Mouse (Mus musculus) forebrain, embryonic 13.5 days (tissue): Measurements from ENCODE around the gene Ttc30a2. TPM values are rescaled to one million over a fixed set of nuclear protein-coding genes. Genes with fewer than 3 reads are reported as not detected.
"Not testable (repeated sequence)": the region's sequence is repeated elsewhere in the genome, so short reads cannot be mapped to it uniquely, and the experiment has no call there.

Experiments
- ATAC-seq: fragments of 200-750 bp; cut with Nextera tagmentation; 2 replicates; pipeline ENCODE4 v1.8.0; 2017
- H3K27ac ChIP-seq: fragments of 300-500 bp; sonication (generic); 2 replicates; pipeline ENCODE4 v1.5.1; 2015; ENCODE audit warnings: inconsistent platforms, mild to moderate bottlenecking, moderate library complexity
- H3K27me3 ChIP-seq: fragments of 300-500 bp; sonication (generic); 2 replicates; pipeline ENCODE4 v1.6.1; 2015; ENCODE audit warnings: mild to moderate bottlenecking, inconsistent platforms
- H3K36me3 ChIP-seq: fragments of 300-500 bp; sonication (generic); 2 replicates; pipeline ENCODE4 v1.6.1; 2015; ENCODE audit warnings: mild to moderate bottlenecking, inconsistent platforms; ENCODE audit not compliant: poor library complexity, severe bottlenecking
- H3K4me1 ChIP-seq: fragments of 300-500 bp; sonication (generic); 2 replicates; pipeline ENCODE4 v1.6.1; 2015; ENCODE audit warnings: inconsistent platforms
- H3K4me2 ChIP-seq: fragments of 300-500 bp; sonication (generic); 2 replicates; pipeline ENCODE4 v1.6.1; 2015; ENCODE audit warnings: inconsistent platforms, mild to moderate bottlenecking, moderate library complexity
- H3K4me3 ChIP-seq: fragments of 300-500 bp; sonication (generic); 2 replicates; pipeline ENCODE4 v1.5.1; 2015; ENCODE audit warnings: mild to moderate bottlenecking, inconsistent platforms
- H3K9ac ChIP-seq: fragments of 300-500 bp; sonication (generic); 2 replicates; pipeline ENCODE4 v1.6.1; 2015; ENCODE audit warnings: mild to moderate bottlenecking, inconsistent platforms
- H3K9me3 ChIP-seq: fragments of 300-500 bp; sonication (generic); replicated peaks from 2 replicates; pipeline ENCODE4 v1.6.1; 2016; ENCODE audit warnings: inconsistent platforms
- WGBS: fragments of 180-500 bp; shearing (Covaris S2); methylation state at CpG from one replicate; pipeline ENCODE4 v1.1.7; 2015; 5-methylcytosine and 5-hydroxymethylcytosine counted together
- polyA plus RNA-seq: library from polyadenylated mRNA; unstranded; fragments of >200 nt; fragmentation: Nextera tagmentation; extraction: Ambion mirVana; gene quantifications from 2 replicates; pipeline ENCODE4 v1.2.1, GENCODE M21; 2015

The Ttc30a2 gene
- polyA plus RNA-seq, 1 experiment from 2014 or later, result 0.56 TPM

DNA sequence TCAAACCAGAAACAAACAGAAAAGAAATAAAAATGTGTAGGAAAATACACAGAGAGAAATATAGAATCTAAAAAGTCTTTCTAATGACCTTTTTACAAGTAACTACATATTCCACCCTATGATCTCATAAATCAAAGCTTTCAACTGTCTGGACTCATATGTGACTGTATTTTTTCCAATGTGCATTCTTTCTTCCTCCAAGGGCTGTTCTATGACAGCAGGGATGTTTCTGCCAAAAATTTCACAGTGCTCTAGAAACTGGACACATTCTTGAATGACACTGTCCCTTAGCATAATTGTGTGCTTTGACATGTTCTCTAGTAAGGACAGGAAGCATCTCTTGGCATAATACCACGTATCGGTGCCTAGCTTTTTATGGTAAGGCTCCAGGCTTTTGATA is 1.9 kb downstream of the Ttc30a2 start:
- WGBS, result 90% methylated on average over 2 of the region's 2 CpGs
- not testable (repeated sequence) for ATAC-seq, H3K27ac ChIP-seq, H3K36me3 ChIP-seq, H3K9ac ChIP-seq, H3K9me3 ChIP-seq, H3K27me3 ChIP-seq, H3K4me1 ChIP-seq, H3K4me3 ChIP-seq, H3K4me2 ChIP-seq

DNA sequence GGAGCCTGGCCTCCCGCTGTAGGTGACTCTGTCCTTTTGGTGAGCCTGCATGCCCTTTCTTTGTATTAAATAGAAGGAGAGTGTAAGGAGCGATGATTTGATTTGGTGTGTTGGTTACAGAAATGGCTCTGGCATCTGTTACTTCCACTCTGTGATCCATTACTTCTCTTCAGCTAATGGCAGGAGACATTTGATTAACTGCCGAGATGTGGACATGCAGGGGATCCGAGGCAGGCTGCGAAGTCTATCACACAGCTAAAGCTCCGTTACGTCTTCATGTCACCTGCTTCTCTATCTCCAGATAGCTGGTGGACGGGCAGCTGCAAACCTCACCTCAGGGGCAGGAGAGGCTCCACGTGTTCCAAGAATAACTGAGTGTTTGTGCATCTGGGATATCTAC is 3.8 kb downstream of the Ttc30a2 start:
- no peaks in the 10 kb centered on the region for H3K36me3 ChIP-seq
- no peaks in the 10 kb centered on the region for H3K27me3 ChIP-seq
- H3K9ac ChIP-seq, result no peak overlapping the region
- H3K4me1 ChIP-seq, result no peaks in the 10 kb centered on the region
- H3K4me2 ChIP-seq, result no peak overlapping the region
- H3K4me3 ChIP-seq, result no peak overlapping the region
- no peak overlapping the region for H3K27ac ChIP-seq
- no peaks in the 10 kb centered on the region for H3K9me3 ChIP-seq
- ATAC-seq, result no peak
- 76% methylated on average over 9 of the region's 9 CpGs for WGBS

DNA sequence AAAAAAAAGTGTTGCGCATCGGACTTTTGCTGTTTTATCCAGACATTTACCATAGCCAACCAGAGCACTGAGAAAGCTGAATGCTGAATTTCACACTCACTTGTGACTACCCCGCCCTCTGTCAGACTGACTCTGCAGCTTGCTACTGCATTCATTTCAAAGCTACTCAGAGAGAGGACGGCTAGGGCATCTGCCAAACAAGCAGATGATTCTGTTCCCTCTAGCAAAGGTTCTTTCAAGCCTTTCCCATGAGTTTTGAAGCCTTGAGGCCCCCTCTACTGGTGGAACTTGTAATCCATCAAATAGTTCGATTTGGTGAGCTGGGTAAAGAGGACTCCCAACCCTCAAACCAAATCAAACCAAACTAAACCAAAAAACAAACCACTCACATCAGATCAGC is 13.0 kb downstream of the Ttc30a2 start:
- Histone ChIP-seq H3K9ac (no peak overlapping the region), H3K9me3 (no peaks in the 10 kb centered on the region), H3K27me3 (0 out of 2 replicates have a peak, but pooled peaks cover 5% of the 10 kb centered on the region), H3K27ac (no peak overlapping the region), H3K4me2 (peak overlapping the region; percentile 40), H3K4me3 (no peak overlapping the region), H3K36me3 (no peaks in the 10 kb centered on the region), H3K4me1 (peaks cover 19% of the 10 kb centered on the region)
- peak; percentile 86 for ATAC-seq
- WGBS, result 29% methylated on average over 5 of the region's 5 CpGs

DNA sequence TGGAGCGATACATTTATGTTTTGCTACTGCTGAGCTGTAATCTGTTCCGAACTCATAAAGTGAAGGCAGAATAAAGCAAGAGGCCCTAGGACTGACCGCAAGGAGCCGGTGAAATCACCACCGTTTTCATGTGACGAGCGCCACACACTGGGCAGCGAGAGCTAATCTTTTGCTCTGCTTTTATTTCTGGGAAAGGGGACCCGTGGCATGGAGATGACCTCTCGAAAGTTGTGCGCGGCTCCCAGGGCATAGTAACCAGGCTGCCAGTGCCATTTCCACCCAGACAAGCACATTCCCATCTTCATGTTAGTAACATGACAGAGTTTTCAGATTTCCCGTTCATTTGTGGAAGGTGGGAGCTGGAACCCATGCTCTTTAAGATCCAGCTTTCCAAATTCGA is 13.5 kb downstream of the Ttc30a2 start:
- H3K27ac ChIP-seq, result no peak overlapping the region
- 0 out of 2 replicates have a peak, but pooled peaks have one; percentile 2 for ATAC-seq
- 0 out of 2 replicates have a peak, but pooled peaks cover 5% of the 10 kb centered on the region for H3K27me3 ChIP-seq
- peak overlapping the region; percentile 40 for H3K4me2 ChIP-seq
- H3K36me3 ChIP-seq, result no peaks in the 10 kb centered on the region
- no peak overlapping the region for H3K9ac ChIP-seq
- WGBS, result 18% methylated on average over 14 of the region's 14 CpGs
- H3K4me1 ChIP-seq, result peaks cover 24% of the 10 kb centered on the region
- H3K9me3 ChIP-seq, result no peaks in the 10 kb centered on the region
- H3K4me3 ChIP-seq, result no peak overlapping the region

DNA sequence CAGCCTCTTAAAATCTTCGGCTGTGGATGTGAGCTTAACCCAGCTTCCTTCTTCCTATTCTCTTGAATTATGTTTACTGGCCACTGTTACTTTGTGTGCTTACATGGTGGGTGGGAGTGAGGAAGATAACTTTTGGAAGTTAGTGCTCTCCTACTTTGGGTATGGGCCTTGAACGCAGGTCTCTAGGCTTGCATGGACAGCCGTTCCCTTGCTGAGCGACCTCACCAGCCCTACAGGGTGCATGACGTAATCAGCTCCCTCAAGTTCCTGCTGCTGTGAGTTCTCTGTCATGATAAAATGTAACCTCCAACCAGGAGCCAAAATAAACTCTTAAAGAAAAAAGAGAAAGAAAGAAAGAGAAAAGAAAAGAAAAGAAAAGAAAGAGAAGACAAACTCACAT is 13.9 kb downstream of the Ttc30a2 start:
- H3K4me2 ChIP-seq, result peak overlapping the region; percentile 40
- H3K9me3 ChIP-seq, result no peaks in the 10 kb centered on the region
- WGBS, result 68% methylated on average over 5 of the region's 5 CpGs
- no peak overlapping the region for H3K27ac ChIP-seq
- no peak overlapping the region for H3K4me3 ChIP-seq
- 0 out of 2 replicates have a peak, but pooled peaks cover 5% of the 10 kb centered on the region for H3K27me3 ChIP-seq
- no peaks in the 10 kb centered on the region for H3K36me3 ChIP-seq
- H3K9ac ChIP-seq, result no peak overlapping the region
- peaks cover 28% of the 10 kb centered on the region for H3K4me1 ChIP-seq
- no peak for ATAC-seq

DNA sequence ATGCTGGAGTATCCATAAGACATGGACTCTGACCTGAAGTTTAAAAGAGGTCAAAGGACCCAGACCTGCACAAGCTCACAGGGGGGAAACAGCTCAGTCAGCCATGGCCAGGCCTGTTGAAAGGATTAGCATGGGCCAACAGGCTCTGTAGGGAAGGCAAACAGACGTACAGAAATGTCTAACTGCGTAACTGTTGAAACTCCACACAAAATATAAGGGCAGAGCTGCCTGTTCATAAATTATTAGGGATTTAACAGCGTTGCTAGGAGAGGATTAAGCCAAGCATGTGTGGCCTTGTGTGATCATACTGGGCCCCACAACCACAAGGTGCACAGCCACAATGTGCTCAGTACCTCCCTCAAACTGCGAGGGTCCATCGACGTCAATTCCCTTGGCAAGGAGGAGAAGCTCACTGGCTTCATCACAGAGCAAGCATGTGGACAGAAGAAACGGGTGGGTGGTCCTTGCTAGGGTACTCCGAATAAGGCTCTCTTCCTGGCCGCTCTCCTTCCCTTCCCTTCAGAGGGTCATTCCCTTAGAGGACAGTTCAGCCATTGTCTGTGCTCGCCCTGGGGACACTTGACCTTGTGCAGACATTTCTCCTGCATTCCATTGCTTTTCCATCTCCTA is 14.6 kb downstream of the Ttc30a2 start:
- no peak overlapping the region for H3K9ac ChIP-seq
- H3K4me1 ChIP-seq, result peaks cover 35% of the 10 kb centered on the region
- 0 out of 2 replicates have a peak, but pooled peaks cover 5% of the 10 kb centered on the region for H3K27me3 ChIP-seq
- H3K36me3 ChIP-seq, result no peaks in the 10 kb centered on the region
- no peak overlapping the region for H3K4me2 ChIP-seq
- H3K9me3 ChIP-seq, result no peaks in the 10 kb centered on the region
- no peak for ATAC-seq
- 59% methylated on average over 10 of the region's 10 CpGs for WGBS
- no peak overlapping the region for H3K4me3 ChIP-seq
- H3K27ac ChIP-seq, result no peak overlapping the region

DNA sequence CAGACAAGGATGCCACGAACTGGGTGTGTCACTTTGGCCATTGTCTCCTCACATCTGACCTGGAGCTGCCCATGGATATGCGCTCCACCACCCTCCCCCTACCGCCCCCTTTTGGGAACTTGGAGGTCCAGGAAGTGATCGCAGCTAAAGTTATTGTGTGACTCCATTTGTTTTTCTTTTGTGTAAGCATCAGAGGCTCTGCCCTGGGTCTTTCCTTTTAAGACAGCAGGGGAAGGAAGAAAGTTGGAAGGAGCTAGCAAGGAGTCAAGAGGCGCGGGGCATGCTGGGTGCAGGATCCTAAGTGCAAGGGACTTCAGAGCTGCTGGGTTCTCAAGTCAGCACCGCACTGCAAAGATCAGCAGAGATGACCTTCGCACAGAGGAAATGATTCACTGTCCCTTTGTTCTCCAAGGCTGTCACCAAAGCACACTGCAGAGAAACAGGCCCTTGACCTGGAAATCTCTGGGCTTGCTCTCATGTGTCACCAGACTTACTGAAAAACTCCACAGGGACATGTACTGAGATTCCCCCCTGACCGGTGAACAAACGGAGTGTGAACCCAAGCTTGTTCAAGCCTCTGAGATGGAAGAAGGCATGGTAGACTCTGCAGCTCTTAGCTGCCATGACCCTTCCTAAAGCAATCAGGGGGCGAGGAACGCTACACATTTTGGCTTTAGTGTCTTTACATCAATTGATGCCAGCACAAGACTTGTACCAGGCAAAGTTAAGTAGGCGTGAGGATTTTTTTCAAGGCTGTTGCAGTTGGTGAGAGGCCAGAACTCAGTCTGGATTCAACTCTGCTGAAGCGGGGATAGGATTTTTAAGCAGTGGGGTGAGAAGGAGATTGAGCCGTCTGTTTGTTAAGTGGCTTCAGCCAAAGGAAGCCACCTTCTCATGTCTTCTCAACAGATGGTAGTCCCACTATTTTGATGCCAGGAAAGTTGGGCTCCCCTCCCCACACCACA is 17.3 kb downstream of the Ttc30a2 start:
- Histone ChIP-seq H3K27ac (peak overlapping the region; percentile 66), H3K4me1 (peaks cover 43% of the 10 kb centered on the region), H3K27me3 (0 out of 2 replicates have a peak, but pooled peaks cover 5% of the 10 kb centered on the region), H3K9ac (no peak overlapping the region), H3K9me3 (no peaks in the 10 kb centered on the region), H3K4me3 (peak overlapping the region; percentile 17; the same call in 1 of the 2 replicates), H3K4me2 (peak overlapping the region; percentile 48), H3K36me3 (no peaks in the 10 kb centered on the region)
- ATAC-seq, result 0 out of 2 replicates have a peak, but pooled peaks have one; percentile 5
- WGBS, result 52% methylated on average over 15 of the region's 15 CpGs

DNA sequence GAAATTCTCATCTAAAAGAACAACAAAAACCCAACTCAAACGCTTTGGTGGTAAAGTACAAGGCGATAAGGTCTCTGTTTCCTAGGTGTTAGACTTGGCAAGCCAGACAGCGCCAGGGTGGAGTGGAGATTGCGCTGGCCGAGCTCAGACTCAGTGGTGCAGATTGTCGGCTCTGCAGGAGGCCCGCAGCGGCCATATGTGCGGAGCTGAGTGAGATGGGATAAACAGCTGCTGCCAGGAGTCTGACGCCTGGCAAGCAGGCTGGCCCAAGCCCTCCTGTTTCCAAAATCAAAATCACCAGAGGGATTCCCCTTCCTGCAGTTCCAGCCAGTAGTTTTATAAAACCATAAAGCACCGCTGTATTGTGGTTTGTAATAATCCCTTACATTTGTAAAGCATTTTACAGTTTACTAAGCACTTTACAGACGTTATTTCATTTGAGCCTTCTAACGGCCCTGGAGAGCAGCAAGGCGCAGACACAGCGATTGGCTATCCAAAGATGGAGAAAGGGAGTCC is 18.1 kb downstream of the Ttc30a2 start:
- H3K9ac ChIP-seq, result peak overlapping the region; percentile 38; the same call in 1 of the 2 replicates
- peak overlapping the region; percentile 48 for H3K4me2 ChIP-seq
- 6% methylated on average over 15 of the region's 15 CpGs for WGBS
- 0 out of 2 replicates have a peak, but pooled peaks cover 5% of the 10 kb centered on the region for H3K27me3 ChIP-seq
- H3K36me3 ChIP-seq, result no peaks in the 10 kb centered on the region
- H3K9me3 ChIP-seq, result no peaks in the 10 kb centered on the region
- H3K27ac ChIP-seq, result peak overlapping the region; percentile 66
- peak overlapping the region; percentile 17 for H3K4me3 ChIP-seq
- peak; percentile 77 for ATAC-seq
- H3K4me1 ChIP-seq, result peaks cover 41% of the 10 kb centered on the region

DNA sequence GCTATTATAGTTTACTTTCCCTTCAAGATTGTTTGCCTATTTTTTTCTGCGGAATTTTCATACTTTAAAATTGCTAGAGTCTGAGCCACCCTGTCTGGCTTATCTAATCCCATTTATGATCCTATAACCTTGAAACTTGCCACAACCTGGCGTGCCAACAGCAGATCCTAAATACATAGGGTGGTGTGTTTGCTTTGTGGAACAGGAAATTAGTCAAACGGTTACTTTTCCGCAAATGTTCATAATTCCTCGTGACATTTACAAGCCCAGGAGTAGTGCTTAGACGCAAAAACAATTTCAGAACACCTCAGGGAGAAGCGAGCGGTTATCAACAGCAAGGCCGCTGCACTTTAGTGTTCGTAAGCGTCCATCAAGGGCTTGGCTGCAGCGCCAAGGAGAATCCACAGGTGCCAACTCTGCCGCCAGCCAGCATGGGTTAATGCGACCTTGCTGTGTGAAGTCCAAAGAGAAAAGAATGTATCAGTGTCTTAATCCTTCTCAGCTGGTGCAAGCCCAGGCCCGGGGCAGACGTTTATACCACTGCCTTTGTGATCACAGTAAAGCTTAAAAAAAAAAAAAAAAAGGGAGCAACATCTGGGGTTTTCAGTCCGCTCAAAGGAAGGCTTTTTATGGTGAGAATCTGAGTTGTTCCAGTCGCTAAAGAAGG is 18.7 kb downstream of the Ttc30a2 start:
- WGBS, result 20% methylated on average over 18 of the region's 18 CpGs
- H3K27me3 ChIP-seq, result 0 out of 2 replicates have a peak, but pooled peaks cover 5% of the 10 kb centered on the region
- H3K4me3 ChIP-seq, result peak overlapping the region; percentile 17
- peak; percentile 35; the same call in 1 of the 2 replicates for ATAC-seq
- peak overlapping the region; percentile 66 for H3K27ac ChIP-seq
- no peak overlapping the region for H3K9ac ChIP-seq
- H3K9me3 ChIP-seq, result no peaks in the 10 kb centered on the region
- no peaks in the 10 kb centered on the region for H3K36me3 ChIP-seq
- peaks cover 35% of the 10 kb centered on the region for H3K4me1 ChIP-seq
- H3K4me2 ChIP-seq, result peak overlapping the region; percentile 48

DNA sequence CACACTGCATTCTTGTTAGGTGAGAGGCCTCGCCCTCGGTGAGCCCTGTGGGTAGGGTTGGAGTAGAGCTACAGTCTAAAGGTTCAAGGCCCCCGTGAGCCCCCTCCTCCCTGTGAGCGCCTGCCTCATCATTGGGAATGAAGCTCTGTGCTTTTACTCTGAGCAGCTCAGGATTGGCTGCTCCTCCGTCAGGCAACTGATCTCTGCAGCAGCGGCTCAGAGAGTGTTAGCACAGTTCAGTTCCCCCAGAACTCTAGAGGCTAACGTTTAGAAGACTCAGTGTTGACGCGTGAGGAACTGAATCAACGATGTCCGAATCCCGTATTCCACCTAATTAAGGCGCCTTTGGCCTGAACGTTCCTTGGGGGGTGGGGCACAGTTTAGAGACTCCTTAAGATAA is 22.3 kb downstream of the Ttc30a2 start:
- Histone ChIP-seq H3K27ac (no peak overlapping the region), H3K36me3 (no peaks in the 10 kb centered on the region), H3K4me3 (no peak overlapping the region), H3K9ac (no peak overlapping the region), H3K4me2 (no peak overlapping the region), H3K9me3 (no peaks in the 10 kb centered on the region), H3K4me1 (peaks cover 31% of the 10 kb centered on the region), H3K27me3 (0 out of 2 replicates have a peak, but pooled peaks cover 5% of the 10 kb centered on the region)
- 46% methylated on average over 14 of the region's 14 CpGs for WGBS
- no peak for ATAC-seq

DNA sequence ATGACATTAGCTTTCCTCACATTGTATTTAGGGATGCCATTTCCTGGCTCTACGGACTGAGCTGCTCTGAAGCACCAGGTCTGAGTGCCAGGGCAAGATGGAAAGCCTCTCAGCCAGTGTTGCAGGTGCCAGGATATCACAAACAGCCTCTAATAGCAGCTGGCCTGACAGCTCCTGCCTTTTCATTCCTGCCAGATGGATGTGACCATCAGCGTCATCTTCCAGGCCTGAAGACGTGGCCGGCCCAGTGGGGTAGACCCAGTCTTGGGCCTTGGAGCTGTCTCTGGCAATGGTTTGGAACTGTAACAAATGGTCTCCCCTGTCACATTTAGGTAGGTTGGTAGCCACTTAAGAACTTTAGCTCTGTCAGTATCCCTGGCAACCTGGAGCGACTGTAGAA is 24.6 kb downstream of the Ttc30a2 start:
- H3K4me3 ChIP-seq, result no peak overlapping the region
- H3K27ac ChIP-seq, result no peak overlapping the region
- H3K4me2 ChIP-seq, result no peak overlapping the region
- no peak overlapping the region for H3K9ac ChIP-seq
- no peaks in the 10 kb centered on the region for H3K36me3 ChIP-seq
- ATAC-seq, result no peak
- 96% methylated on average over 5 of the region's 5 CpGs for WGBS
- no peaks in the 10 kb centered on the region for H3K27me3 ChIP-seq
- H3K9me3 ChIP-seq, result no peaks in the 10 kb centered on the region
- H3K4me1 ChIP-seq, result peaks cover 7% of the 10 kb centered on the region; the same call in 1 of the 2 replicates
